Mouse (Mus musculus): ENCODE results near the gene Cd9. TPM values are rescaled to one million over a fixed set of nuclear protein-coding genes. Genes with fewer than 3 reads are reported as not detected.

The Cd9 gene
- polyA plus RNA-seq, 1 experiment from 2014 or later = 38.2 TPM

DNA sequence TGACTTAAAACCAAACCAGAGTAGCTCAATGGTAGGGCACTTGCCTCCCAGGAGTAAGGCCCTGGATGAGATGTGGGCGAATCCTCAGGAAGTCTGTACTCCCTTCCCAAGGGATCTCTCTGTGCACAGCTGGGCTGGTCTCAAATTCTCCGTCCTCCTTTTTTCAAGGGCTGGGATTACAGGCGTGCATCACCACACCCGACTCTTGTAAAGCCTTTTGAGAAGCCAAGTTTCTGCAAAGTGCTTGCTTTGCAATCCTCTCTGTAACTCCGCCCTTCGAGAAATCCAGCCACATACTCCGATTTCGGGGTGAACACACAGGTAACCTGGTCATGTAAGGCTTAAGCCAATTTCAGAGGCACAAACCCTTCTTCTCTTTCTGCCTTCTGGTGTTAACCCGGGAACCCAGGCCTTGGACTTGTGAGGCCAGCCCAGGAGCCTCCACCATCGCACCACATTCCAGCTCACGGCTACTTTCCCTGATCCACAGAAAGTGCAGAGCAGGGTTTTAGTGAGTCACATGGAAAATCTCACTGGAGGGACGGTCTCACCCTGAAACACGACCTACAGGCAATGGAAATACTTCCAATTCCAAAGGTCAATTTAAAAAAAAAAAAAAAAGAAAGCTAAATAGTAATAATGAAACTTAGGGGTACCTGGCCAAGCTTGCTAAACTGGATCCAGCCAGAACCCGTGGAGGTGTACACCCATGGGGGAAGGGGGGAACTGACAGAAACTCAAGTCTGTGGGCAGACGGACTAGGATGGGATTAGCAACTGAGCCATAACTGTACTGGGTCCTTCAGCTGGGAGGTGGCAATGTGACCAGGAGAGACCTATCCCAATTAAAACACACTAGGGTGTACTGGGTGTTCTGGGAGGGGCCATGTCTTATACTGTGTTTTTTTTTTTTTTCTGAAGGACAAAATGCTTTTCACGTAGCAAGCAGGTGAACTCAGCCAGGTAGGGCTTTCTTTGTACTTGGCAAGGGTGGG, 16.2 kb downstream of the Cd9 start:
- no peak overlapping the region for H3K27ac ChIP-seq
- H3K4me3 ChIP-seq = no peak overlapping the region
- no peaks in the 10 kb centered on the region for H3K27me3 ChIP-seq (ENCODE audit: poor library complexity, severe bottlenecking)
- no peaks in the 10 kb centered on the region for H3K9me3 ChIP-seq
- 84% methylated on average over 16 of the region's 16 CpGs for WGBS
- H3K4me1 ChIP-seq = peaks cover 57% of the 10 kb centered on the region
- H3K36me3 ChIP-seq (replicated peaks) = no peaks in the 10 kb centered on the region
- DNase-seq (ENCODE audit: extremely low spot score, low spot score) = no peak

DNA sequence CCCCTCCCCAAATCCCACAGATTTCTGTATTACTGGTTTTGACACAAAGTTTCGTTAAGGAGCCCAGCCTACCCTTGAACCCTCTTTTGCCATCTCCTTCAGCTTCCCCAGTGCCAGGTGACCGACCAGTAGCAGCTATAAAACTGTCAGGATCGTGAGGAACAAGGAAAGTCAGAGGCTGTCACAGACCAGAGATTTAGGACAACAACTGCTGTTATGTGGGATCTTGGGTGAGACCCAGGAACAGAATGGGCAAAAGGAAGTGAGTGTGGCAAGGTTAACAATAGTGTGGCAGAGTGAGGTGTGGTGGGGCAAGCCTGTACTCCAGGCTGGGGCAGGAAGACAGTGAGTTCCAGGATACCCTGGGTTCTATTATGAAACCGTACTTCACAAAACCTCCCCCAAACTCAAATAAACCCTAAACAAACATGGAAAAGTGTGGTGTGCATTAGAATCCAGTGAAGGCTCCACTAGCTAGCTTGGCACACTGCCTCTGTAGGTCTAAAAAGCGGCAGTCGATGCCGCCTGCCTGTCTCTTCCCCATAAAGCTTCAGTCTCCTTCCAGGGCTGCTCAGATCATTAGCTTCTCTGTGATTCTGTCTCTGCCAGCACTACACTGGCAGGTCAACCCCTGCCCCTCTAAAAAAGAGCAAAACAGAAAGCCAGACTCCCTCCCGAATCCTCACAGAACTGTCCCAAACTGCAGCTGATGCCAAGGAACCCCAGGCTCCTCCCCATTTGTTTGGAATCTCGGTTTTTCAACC, 17.6 kb downstream of the Cd9 start:
- no peaks in the 10 kb centered on the region for H3K36me3 ChIP-seq (replicated peaks)
- 80% methylated on average over 9 of the region's 9 CpGs for WGBS
- H3K27ac ChIP-seq = no peak overlapping the region
- no peaks in the 10 kb centered on the region for H3K9me3 ChIP-seq
- DNase-seq (ENCODE audit: extremely low spot score, low spot score) = no peak
- H3K4me3 ChIP-seq = no peak overlapping the region
- peaks cover 49% of the 10 kb centered on the region for H3K4me1 ChIP-seq
- no peaks in the 10 kb centered on the region for H3K27me3 ChIP-seq (ENCODE audit: poor library complexity, severe bottlenecking)

DNA sequence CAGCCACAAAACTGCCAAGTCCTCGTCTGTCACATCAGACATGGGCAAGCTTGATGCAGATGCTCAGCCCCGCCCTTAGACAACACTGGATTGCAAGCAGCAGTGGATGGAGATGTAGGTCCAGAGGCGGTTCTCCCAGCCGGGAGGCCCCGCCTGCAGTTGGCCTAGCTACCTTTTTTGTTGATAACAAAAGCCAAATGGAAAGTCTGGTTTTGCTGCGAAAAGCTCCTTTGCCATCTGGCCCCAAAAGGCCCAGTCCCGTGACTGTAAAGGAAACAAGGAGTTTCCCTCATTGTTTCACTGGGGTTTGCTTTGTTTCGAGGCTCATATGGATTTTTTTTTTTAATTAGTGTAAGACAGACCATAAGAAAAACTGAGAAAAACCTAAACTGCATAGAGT, 18.5 kb downstream of the Cd9 start:
- Histone ChIP-seq H3K4me1 (peaks cover 40% of the 10 kb centered on the region), H3K27me3 (ENCODE audit: poor library complexity, severe bottlenecking) (no peaks in the 10 kb centered on the region), H3K36me3 (replicated peaks) (no peaks in the 10 kb centered on the region; the same call in 1 of the 2 replicates), H3K4me3 (no peak overlapping the region), H3K27ac (no peak overlapping the region), H3K9me3 (no peaks in the 10 kb centered on the region)
- WGBS = 55% methylated on average over 8 of the region's 8 CpGs
- DNase-seq (ENCODE audit: extremely low spot score, low spot score) = no peak

DNA sequence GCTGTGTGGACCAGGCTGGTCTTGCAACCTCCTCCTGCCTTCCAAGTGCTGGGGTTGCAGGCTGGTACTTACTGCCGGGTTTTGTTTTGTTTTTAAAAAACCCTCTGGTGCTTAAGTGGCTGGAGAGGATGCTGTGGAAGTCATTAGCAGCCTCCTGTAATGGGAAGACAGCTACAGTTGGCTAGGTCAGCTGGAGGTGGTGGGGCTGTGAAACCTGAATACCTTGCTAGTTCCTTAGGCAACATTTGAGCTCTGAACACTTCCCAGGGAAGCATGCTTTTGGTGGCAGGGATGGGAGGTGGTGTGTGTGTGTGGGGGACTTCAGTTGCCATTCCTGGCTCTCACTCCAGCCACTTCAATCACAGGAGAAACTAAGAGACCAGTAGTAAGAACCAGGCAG, 19.4 kb downstream of the Cd9 start:
- Histone ChIP-seq H3K4me1 (peaks cover 31% of the 10 kb centered on the region), H3K27ac (no peak overlapping the region), H3K4me3 (no peak overlapping the region), H3K27me3 (ENCODE audit: poor library complexity, severe bottlenecking) (no peaks in the 10 kb centered on the region), H3K9me3 (no peaks in the 10 kb centered on the region), H3K36me3 (replicated peaks) (no peaks in the 10 kb centered on the region; the same call in 1 of the 2 replicates)
- WGBS = 17% methylated on average over 1 of the region's 1 CpGs
- no peak for DNase-seq (ENCODE audit: extremely low spot score, low spot score)

DNA sequence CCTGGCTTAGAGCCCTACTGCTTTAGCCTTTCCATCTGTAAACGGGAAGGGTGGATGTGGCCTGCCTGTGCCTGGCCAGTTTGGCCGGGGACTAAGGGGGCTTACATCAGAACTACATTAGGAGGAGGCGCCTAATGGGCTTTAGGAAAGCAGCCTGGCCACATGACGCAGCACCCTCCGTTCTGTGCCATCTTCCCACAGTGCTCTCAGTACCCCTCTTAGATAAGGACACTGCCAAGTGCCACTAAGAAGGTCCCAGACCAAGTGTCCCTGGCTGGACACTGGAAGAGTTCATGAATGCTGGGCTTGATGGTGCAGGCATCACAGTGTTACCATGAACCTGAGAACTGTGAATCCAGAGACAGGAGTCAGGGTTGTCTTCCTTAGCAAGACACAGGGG, 20.7 kb downstream of the Cd9 start:
- H3K27me3 ChIP-seq (ENCODE audit: poor library complexity, severe bottlenecking) = no peaks in the 10 kb centered on the region
- WGBS = 90% methylated on average over 5 of the region's 5 CpGs
- peaks cover 29% of the 10 kb centered on the region for H3K4me1 ChIP-seq
- no peak overlapping the region for H3K4me3 ChIP-seq
- 0 out of 2 replicates have a peak overlapping the region, but pooled peaks have one; percentile 16 for H3K27ac ChIP-seq
- H3K36me3 ChIP-seq (replicated peaks) = no peaks in the 10 kb centered on the region; the same call in 1 of the 2 replicates
- no peak for DNase-seq (ENCODE audit: extremely low spot score, low spot score)
- H3K9me3 ChIP-seq = no peaks in the 10 kb centered on the region

DNA sequence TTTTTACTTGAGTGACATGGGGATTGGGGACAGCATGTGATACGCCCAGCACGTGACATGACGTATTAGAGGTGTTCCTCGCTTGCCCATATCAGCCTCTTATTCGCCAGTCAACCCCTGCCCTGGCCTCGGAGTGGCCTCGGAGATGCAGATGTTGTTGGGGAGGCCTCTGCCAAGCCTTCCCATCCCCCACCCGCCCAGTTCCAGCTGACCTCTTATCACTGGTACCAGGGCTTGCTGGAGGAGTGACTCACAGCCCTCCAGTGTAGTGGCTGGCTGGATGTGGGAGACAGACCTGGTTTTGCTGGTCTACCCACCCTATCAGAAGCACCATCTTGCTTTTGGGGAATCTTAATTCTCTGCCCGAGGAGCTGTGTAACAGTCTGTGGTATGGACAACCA, 21.3 kb downstream of the Cd9 start:
- no peak overlapping the region for H3K4me3 ChIP-seq
- no peaks in the 10 kb centered on the region; the same call in 1 of the 2 replicates for H3K36me3 ChIP-seq (replicated peaks)
- no peaks in the 10 kb centered on the region for H3K27me3 ChIP-seq (ENCODE audit: poor library complexity, severe bottlenecking)
- no peak overlapping the region for H3K27ac ChIP-seq
- WGBS = 95% methylated on average over 9 of the region's 9 CpGs
- peaks cover 34% of the 10 kb centered on the region for H3K4me1 ChIP-seq
- DNase-seq (ENCODE audit: extremely low spot score, low spot score) = no peak
- H3K9me3 ChIP-seq = no peaks in the 10 kb centered on the region

DNA sequence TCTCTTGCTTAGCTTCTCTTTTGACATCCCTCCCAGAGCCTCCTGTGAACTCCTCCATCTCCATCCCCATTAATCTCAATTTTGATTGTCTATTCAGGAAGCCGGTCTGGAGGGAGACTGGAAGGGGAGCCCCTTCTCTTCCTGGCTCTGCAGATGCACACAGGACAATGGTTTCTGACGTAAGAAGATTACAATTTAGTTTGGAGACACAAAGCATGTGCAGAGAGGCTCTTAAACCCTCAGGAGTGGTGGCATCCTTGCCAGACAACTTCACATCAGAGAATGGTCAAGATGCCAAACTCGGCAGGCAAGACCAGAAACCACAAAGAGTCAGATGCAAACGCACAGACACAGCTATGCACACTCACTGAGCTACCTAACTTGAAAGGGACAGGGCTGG, 22.7 kb downstream of the Cd9 start:
- Histone ChIP-seq H3K36me3 (replicated peaks) (no peaks in the 10 kb centered on the region; the same call in 1 of the 2 replicates), H3K27ac (no peak overlapping the region; the same call in 1 of the 2 replicates), H3K4me3 (no peak overlapping the region), H3K27me3 (ENCODE audit: poor library complexity, severe bottlenecking) (no peaks in the 10 kb centered on the region), H3K9me3 (no peaks in the 10 kb centered on the region), H3K4me1 (peaks cover 36% of the 10 kb centered on the region)
- DNase-seq (ENCODE audit: extremely low spot score, low spot score) = no peak
- WGBS = 63% methylated on average over 4 of the region's 4 CpGs

DNA sequence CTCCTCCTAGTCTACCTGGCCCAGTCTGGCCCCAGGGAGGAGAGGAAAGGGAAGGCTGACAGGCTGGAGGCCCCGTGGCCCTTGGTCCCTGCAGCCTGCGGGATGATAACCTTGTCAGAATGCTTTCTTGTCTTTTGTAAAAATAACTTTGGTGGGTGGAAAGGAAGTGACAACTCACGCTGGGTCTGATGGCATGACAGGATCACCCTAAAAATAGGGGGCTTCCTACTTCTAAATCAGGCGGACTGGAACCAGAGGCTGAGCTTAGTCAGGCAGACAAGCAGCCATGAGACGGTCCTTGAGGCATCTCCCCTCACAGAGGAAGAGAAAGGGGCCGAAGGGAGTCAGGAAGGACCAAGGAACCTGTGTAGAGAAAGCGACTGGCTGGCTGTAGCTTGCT, 23.3 kb downstream of the Cd9 start:
- WGBS = 81% methylated on average over 7 of the region's 7 CpGs
- Histone ChIP-seq H3K4me3 (no peak overlapping the region), H3K9me3 (no peaks in the 10 kb centered on the region), H3K4me1 (peaks cover 30% of the 10 kb centered on the region), H3K27me3 (ENCODE audit: poor library complexity, severe bottlenecking) (no peaks in the 10 kb centered on the region), H3K36me3 (replicated peaks) (no peaks in the 10 kb centered on the region; the same call in 1 of the 2 replicates), H3K27ac (no peak overlapping the region; the same call in 1 of the 2 replicates)
- no peak for DNase-seq (ENCODE audit: extremely low spot score, low spot score)

DNA sequence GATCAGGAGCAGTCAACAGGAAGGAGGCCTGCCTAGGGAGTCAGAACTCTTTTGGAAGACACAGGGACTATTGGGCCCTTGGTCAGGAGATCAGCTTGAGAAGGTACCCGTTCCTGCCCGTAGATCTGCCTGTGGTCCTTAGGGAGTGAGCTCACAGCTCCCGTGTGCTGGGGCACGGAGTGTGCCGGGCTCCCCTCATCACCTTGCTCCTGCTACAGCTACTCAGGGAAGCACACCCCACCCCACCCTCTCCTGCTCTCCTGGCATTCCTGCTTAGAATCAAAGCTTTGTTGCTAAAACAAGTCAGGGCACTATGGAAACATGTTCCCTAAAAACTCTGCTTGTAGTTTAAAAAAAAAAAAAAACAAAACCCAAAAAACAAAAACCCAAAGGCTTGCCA, 24.0 kb downstream of the Cd9 start:
- H3K4me3 ChIP-seq = no peak overlapping the region
- no peak for DNase-seq (ENCODE audit: extremely low spot score, low spot score)
- H3K36me3 ChIP-seq (replicated peaks) = no peaks in the 10 kb centered on the region; the same call in 1 of the 2 replicates
- peaks cover 23% of the 10 kb centered on the region for H3K4me1 ChIP-seq
- no peaks in the 10 kb centered on the region for H3K27me3 ChIP-seq (ENCODE audit: poor library complexity, severe bottlenecking)
- WGBS = 96% methylated on average over 5 of the region's 5 CpGs
- H3K27ac ChIP-seq = no peak overlapping the region
- no peaks in the 10 kb centered on the region for H3K9me3 ChIP-seq

DNA sequence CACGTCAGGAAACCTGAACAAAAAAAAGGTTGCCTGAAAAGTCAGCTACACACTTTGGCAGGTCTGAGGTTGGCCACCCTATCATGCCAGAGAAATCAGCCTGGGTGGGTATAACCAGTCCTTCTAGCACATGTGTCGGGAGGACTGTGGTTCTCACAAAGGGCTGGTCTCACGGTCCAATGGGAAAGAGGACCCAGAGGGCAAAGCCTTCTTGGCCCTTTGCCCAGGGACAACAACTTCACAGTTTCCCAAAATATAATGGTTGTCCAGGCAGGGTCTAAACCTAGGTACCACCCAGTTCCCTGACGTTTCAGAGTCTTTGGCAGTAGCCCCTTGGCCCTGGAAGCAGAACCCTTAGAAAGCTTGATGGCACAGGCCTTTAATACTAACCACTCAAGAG, 25.4 kb downstream of the Cd9 start:
- 87% methylated on average over 4 of the region's 4 CpGs for WGBS
- no peak for DNase-seq (ENCODE audit: extremely low spot score, low spot score)
- peaks cover 13% of the 10 kb centered on the region for H3K4me1 ChIP-seq
- no peak overlapping the region for H3K27ac ChIP-seq
- no peak overlapping the region for H3K4me3 ChIP-seq
- no peaks in the 10 kb centered on the region; the same call in 1 of the 2 replicates for H3K36me3 ChIP-seq (replicated peaks)
- no peaks in the 10 kb centered on the region for H3K27me3 ChIP-seq (ENCODE audit: poor library complexity, severe bottlenecking)
- H3K9me3 ChIP-seq = no peaks in the 10 kb centered on the region

DNA sequence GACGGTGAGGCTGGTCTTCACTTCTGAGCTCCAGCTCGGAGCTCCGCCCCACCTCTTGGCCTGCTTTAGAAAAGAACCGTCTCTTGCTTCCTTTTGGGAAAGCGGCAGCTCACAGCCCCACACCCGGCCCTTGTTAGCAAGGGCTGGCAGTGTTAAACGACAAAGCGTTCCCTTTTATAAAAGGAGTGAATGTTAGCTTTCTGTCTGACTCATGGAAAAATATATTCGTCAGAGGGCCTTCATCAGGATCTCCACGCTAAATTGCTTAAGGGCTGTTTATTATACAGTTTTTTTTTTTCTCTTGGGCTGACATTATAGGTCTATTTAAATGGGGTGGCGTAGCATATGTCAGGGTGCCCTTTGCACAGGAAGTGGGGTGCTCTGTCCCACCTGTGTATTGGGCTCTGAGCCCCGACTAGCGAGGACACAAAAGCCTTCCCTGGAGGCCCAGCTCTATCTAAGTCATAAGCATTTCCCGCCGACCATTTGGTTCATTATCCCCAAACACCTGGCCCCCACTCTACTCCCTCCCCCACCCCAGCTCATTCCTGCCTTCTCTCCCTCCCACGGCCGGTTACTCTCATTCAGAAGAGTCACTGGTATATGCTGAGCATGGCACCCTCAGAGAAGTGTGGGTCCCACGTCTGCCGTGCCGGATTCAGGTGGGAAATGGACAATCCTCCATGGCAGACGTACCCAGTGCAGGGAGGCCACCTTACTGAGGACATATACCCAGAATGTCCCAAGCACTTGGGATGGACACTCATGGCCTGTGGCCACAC, 26.2 kb downstream of the Cd9 start:
- H3K4me3 ChIP-seq = no peak overlapping the region
- H3K27me3 ChIP-seq (ENCODE audit: poor library complexity, severe bottlenecking) = no peaks in the 10 kb centered on the region
- H3K4me1 ChIP-seq = peaks cover 13% of the 10 kb centered on the region
- 70% methylated on average over 21 of the region's 21 CpGs for WGBS
- no peak for DNase-seq (ENCODE audit: extremely low spot score, low spot score)
- H3K36me3 ChIP-seq (replicated peaks) = peaks cover 1% of the 10 kb centered on the region; the same call in 1 of the 2 replicates
- H3K9me3 ChIP-seq = no peaks in the 10 kb centered on the region
- H3K27ac ChIP-seq = no peak overlapping the region

DNA sequence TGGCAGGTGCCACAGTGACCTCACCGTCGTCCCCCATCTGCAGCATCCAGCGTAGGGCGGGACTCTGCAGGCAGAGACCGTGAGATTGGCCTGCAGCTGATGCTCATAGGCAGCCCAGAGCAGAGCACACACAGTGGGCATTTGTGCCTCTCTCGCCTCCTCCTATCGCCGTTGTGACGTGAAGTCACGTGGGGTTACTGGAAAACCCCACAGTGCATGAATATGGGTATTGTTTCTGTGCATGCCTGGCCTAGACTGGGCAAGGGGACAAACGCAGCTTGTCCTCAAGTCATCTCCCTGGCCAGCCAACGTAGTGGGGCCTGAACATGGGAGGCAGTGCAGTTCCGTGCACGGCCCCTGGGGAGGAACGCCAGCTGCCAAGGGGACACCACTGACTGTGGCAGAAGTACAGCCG, 27.3 kb downstream of the Cd9 start:
- no peak for DNase-seq (ENCODE audit: extremely low spot score, low spot score)

More for the DNA sequence above, 27.3 kb downstream of the Cd9 start:
- H3K27ac ChIP-seq = no peak overlapping the region
- H3K36me3 ChIP-seq (replicated peaks) = peaks cover 5% of the 10 kb centered on the region; the same call in 1 of the 2 replicates
- no peaks in the 10 kb centered on the region for H3K27me3 ChIP-seq (ENCODE audit: poor library complexity, severe bottlenecking)
- H3K4me1 ChIP-seq = peaks cover 13% of the 10 kb centered on the region
- 85% methylated on average over 16 of the region's 16 CpGs for WGBS
- no peak overlapping the region for H3K4me3 ChIP-seq
- no peaks in the 10 kb centered on the region for H3K9me3 ChIP-seq

Measured in forebrain, embryonic 10.5 days (tissue).